Mouse (Mus musculus) neutrophil, adult 5-6 weeks (primary cell): ENCODE results near the gene Fam69b. TPM values are rescaled to one million over a fixed set of nuclear protein-coding genes. Genes with fewer than 3 reads are reported as not detected.
A peak's percentile ranks its signal among the peaks of the same experiment; 100 is the strongest.

Experiments used
- ATAC-seq: fragments of 151-379, 151-347 bp; 2 replicates; pipeline ENCODE4 v1.8.0; 2017; ENCODE audit warnings: mild to moderate bottlenecking, moderate TSS enrichment; ENCODE audit not compliant: insufficient number of reproducible peaks, poor library complexity, low FRiP score, severe bottlenecking; ENCODE audit errors: extremely low read depth
- total RNA-seq: library from RNA; stranded (forward); fragments of 200-1000 nt; gene quantifications from 2 replicates; pipeline ENCODE4 v1.2.3, GENCODE M21; 2017

The Fam69b gene
- total RNA-seq, 1 experiment from 2014 or later, result not detected

GRCm38 (mm10) chr2:26639838-26640830 is 11.9 kb downstream of the Fam69b start:
- ATAC-seq, result peak; percentile 82

GRCm38 (mm10) chr2:26641006-26641647 is 12.9 kb downstream of the Fam69b start:
- no peak for ATAC-seq

- peak; percentile 22; the same call in 1 of the 2 replicates for ATAC-seq
Observed at GRCm38 (mm10) chr2:26643942-26644341, 15.7 kb downstream of the Fam69b start.

- peak; percentile 94 for ATAC-seq
Observed at GRCm38 (mm10) chr2:26646643-26647293, 18.5 kb downstream of the Fam69b start.

GRCm38 (mm10) chr2:26654687-26655086 is 26.4 kb downstream of the Fam69b start:
- ATAC-seq, result no peak

GRCm38 (mm10) chr2:26657426-26657825 is 29.2 kb downstream of the Fam69b start:
- no peak for ATAC-seq

GRCm38 (mm10) chr2:26661143-26661752 is 33.0 kb downstream of the Fam69b start:
- no peak for ATAC-seq

GRCm38 (mm10) chr2:26661768-26662508 is 33.7 kb downstream of the Fam69b start:
- no peak for ATAC-seq

GRCm38 (mm10) chr2:26662509-26662882 is 34.2 kb downstream of the Fam69b start:
- ATAC-seq, result no peak

GRCm38 (mm10) chr2:26663112-26663511 is 34.9 kb downstream of the Fam69b start:
- no peak for ATAC-seq

- peak; percentile 72 for ATAC-seq
Observed at GRCm38 (mm10) chr2:26663551-26663950, 35.3 kb downstream of the Fam69b start.

GRCm38 (mm10) chr2:26668746-26669145 is 40.5 kb downstream of the Fam69b start:
- peak; percentile 60 for ATAC-seq

- ATAC-seq, result no peak
Observed at GRCm38 (mm10) chr2:26671182-26671581, 42.9 kb downstream of the Fam69b start, which contains the start of gene Lcn4. Gene Lcn4 (minus strand): TSS chr2:26671282.

Other genes with a start within 250 kb of the Fam69b start
- gene Snapc4, start 247.8 kb upstream of the Fam69b start, total RNA-seq, result 58.9 and 67.2 TPM in 2 replicates
- 139 and 145 TPM in 2 replicates for gene Entr1, start 239.1 kb upstream of the Fam69b start, total RNA-seq
- 52.1 and 65.4 TPM in 2 replicates for gene Pmpca, start 239.1 kb upstream of the Fam69b start, total RNA-seq
- gene Inpp5e, start 219.3 kb upstream of the Fam69b start, total RNA-seq, result 17.1 and 18.5 TPM in 2 replicates
- gene Sec16a, start 183.2 kb upstream of the Fam69b start, total RNA-seq, result 62.1 and 65.5 TPM in 2 replicates
- 46.5 and 48.8 TPM in 2 replicates for gene Notch1, start 111.8 kb upstream of the Fam69b start, total RNA-seq
- gene Egfl7, start 48.4 kb upstream of the Fam69b start, total RNA-seq, result 0.58 TPM in 1 of 2 replicates, not detected in the other
- gene Gm20532, start 41.8 kb upstream of the Fam69b start, total RNA-seq, result not detected in 2 replicates
- gene Agpat2, start 24.0 kb upstream of the Fam69b start, total RNA-seq, result 40.4 and 43.6 TPM in 2 replicates
- 1.2 and 1.7 TPM in 2 replicates for gene Lcn4, start 42.8 kb downstream of the Fam69b start, total RNA-seq
- not detected in 2 replicates for gene Abo, start 236.5 kb downstream of the Fam69b start, total RNA-seq